Mouse (Mus musculus) heart, adult 2 months (tissue): ENCODE results near the gene Gm3453.
"Not testable (repeated sequence)": the region's sequence is repeated elsewhere in the genome, so short reads cannot be mapped to it uniquely, and the experiment has no call there.

ENCODE experiments used
- CTCF ChIP-seq: fragments of 200-600 bp; IDR thresholded peaks from 2 replicates; pipeline ENCODE4 v1.8.1; 2022; ENCODE audit warnings: antibody characterized with exemption, mild to moderate bottlenecking, moderate library complexity
- EP300 ChIP-seq: fragments of 200-500 bp; IDR thresholded peaks from 2 replicates; pipeline ENCODE4 v1.6.1; 2011; ENCODE audit warnings: low read depth, low read length, control low read depth; ENCODE audit not compliant: insufficient read depth
- POLR2A ChIP-seq: fragments of 200-500 bp; IDR thresholded peaks from 2 replicates; pipeline ENCODE4 v1.6.1; 2011; ENCODE audit warnings: mild to moderate bottlenecking, low read depth, low read length, control low read depth; ENCODE audit not compliant: insufficient read depth

DNA sequence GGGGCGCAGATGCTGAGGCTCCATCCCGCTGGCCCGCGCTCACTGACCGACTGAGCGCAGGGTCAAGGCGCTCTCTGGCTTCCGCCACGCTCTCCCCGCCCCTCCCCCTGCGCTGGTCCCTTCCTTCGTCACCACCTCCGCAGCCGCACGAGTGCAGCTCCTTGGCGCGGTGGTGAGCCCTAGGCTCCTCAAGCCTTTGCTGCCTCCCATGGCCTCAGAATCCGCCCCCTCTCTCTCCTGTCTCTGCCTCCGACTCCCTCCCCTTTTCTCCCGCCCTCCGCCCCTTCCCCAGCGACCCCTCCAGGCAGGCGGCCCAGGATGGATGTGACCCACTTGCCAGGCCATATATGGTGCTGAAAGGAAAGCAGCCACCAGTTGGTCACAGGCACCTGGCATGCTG, 17.3 kb downstream of the Gm3453 start, which contains the start of gene Gm3248:
- TF ChIP-seq POLR2A, CTCF, EP300: not testable (repeated sequence)
